Mouse (Mus musculus): Measurements from ENCODE around the gene Rnd1. TPM values are rescaled to one million over a fixed set of nuclear protein-coding genes. Genes with fewer than 3 reads are reported as not detected.
A peak's percentile ranks its signal among the peaks of the same experiment; 100 is the strongest.

Gene Rnd1
- total and polyA plus RNA-seq, 2 experiments from 2014 or later: 24.1 to 34.1 TPM

- no peak overlapping the region for H3K9ac ChIP-seq
- WGBS: 91% methylated on average over 15 of the region's 15 CpGs
- no peak for DNase-seq
Observed at GRCm38 (mm10) chr15:98651431-98651830, 25.8 kb downstream of the Rnd1 start.

GRCm38 (mm10) chr15:98648071-98648470 lies 29.2 kb downstream of the Rnd1 start:
- Histone ChIP-seq H3K9me3 (ENCODE audit: low read length) (no peaks in the 10 kb centered on the region), H3K9ac (no peak overlapping the region), H3K36me3 (ENCODE audit: insufficient read depth) (peaks cover 98% of the 10 kb centered on the region), H3K27me3 (ENCODE audit: insufficient read depth, low read length) (no peaks in the 10 kb centered on the region), H3K4me2 (ENCODE audit: low read depth) (no peak overlapping the region), H3K27ac (ENCODE audit: low read depth, low read length) (no peak overlapping the region), H3K4me3 (ENCODE audit: low read depth, low read length) (no peak overlapping the region), H3K4me1 (ENCODE audit: insufficient read depth) (no peaks in the 10 kb centered on the region)
- 84% methylated on average over 3 of the region's 3 CpGs for WGBS
- DNase-seq: peak; percentile 49
- peak; percentile 24; the same call in 1 of the 2 replicates for ATAC-seq
- TF ChIP-seq CTCF (IDR thresholded peaks at IDR 0.05; ENCODE audit: low read depth): no peak

More at GRCm38 (mm10) chr15:98651431-98651830, 25.8 kb downstream of the Rnd1 start:
- Histone ChIP-seq H3K4me2 (ENCODE audit: low read depth) (no peak overlapping the region), H3K4me3 (ENCODE audit: low read depth, low read length) (no peak overlapping the region), H3K36me3 (ENCODE audit: insufficient read depth) (peaks cover 93% of the 10 kb centered on the region), H3K27ac (ENCODE audit: low read depth, low read length) (no peak overlapping the region), H3K4me1 (ENCODE audit: insufficient read depth) (no peaks in the 10 kb centered on the region), H3K9me3 (ENCODE audit: low read length) (no peaks in the 10 kb centered on the region), H3K27me3 (ENCODE audit: insufficient read depth, low read length) (no peaks in the 10 kb centered on the region)
- TF ChIP-seq CTCF (IDR thresholded peaks at IDR 0.05; ENCODE audit: low read depth): no peak
- ATAC-seq: no peak

- DNase-seq: no peak
- Histone ChIP-seq H3K27me3 (ENCODE audit: insufficient read depth, low read length) (no peaks in the 10 kb centered on the region), H3K36me3 (ENCODE audit: insufficient read depth) (peaks cover 98% of the 10 kb centered on the region), H3K4me2 (ENCODE audit: low read depth) (no peak overlapping the region), H3K4me3 (ENCODE audit: low read depth, low read length) (no peak overlapping the region), H3K27ac (ENCODE audit: low read depth, low read length) (peak overlapping the region; percentile 21; the same call in 1 of the 2 replicates), H3K9ac (no peak overlapping the region), H3K9me3 (ENCODE audit: low read length) (no peaks in the 10 kb centered on the region), H3K4me1 (ENCODE audit: insufficient read depth) (no peaks in the 10 kb centered on the region)
- WGBS: 88% methylated on average over 10 of the region's 10 CpGs
- ATAC-seq: no peak
- TF ChIP-seq CTCF (IDR thresholded peaks at IDR 0.05; ENCODE audit: low read depth): no peak
Observed at GRCm38 (mm10) chr15:98647308-98647707, 30.0 kb downstream of the Rnd1 start.

- WGBS: 77% methylated on average over 8 of the region's 8 CpGs
- no peak for DNase-seq
- H3K4me2 ChIP-seq (ENCODE audit: low read depth): no peak overlapping the region
- no peak; the same call in 1 of the 2 replicates for ATAC-seq
- H3K9me3 ChIP-seq (ENCODE audit: low read length): no peaks in the 10 kb centered on the region
- H3K36me3 ChIP-seq (ENCODE audit: insufficient read depth): peaks cover 98% of the 10 kb centered on the region
- 0 out of 2 replicates have a peak overlapping the region, but pooled peaks have one; percentile 21 for H3K27ac ChIP-seq (ENCODE audit: low read depth, low read length)
- no peak for TF ChIP-seq CTCF (IDR thresholded peaks at IDR 0.05; ENCODE audit: low read depth)
- no peak overlapping the region for H3K9ac ChIP-seq
- no peaks in the 10 kb centered on the region for H3K27me3 ChIP-seq (ENCODE audit: insufficient read depth, low read length)
- no peak overlapping the region for H3K4me3 ChIP-seq (ENCODE audit: low read depth, low read length)
- H3K4me1 ChIP-seq (ENCODE audit: insufficient read depth): no peaks in the 10 kb centered on the region
Observed at GRCm38 (mm10) chr15:98646737-98647136, 30.5 kb downstream of the Rnd1 start.

GRCm38 (mm10) chr15:98645057-98646026 lies 31.9 kb downstream of the Rnd1 start:
- 88% methylated on average over 24 of the region's 24 CpGs for WGBS
- ATAC-seq: no peak

GRCm38 (mm10) chr15:98644406-98644805 lies 32.9 kb downstream of the Rnd1 start:
- DNase-seq: no peak
- no peak for ATAC-seq

More at GRCm38 (mm10) chr15:98645057-98646026, 31.9 kb downstream of the Rnd1 start:
- Histone ChIP-seq H3K27me3 (ENCODE audit: insufficient read depth, low read length) (no peaks in the 10 kb centered on the region), H3K9me3 (ENCODE audit: low read length) (no peaks in the 10 kb centered on the region), H3K4me2 (ENCODE audit: low read depth) (no peak overlapping the region), H3K4me1 (ENCODE audit: insufficient read depth) (no peaks in the 10 kb centered on the region), H3K36me3 (ENCODE audit: insufficient read depth) (peaks cover 98% of the 10 kb centered on the region), H3K27ac (ENCODE audit: low read depth, low read length) (no peak overlapping the region), H3K4me3 (ENCODE audit: low read depth, low read length) (no peak overlapping the region), H3K9ac (no peak overlapping the region)
- DNase-seq: no peak
- TF ChIP-seq CTCF (IDR thresholded peaks at IDR 0.05; ENCODE audit: low read depth): no peak

GRCm38 (mm10) chr15:98640157-98640556 lies 37.1 kb downstream of the Rnd1 start:
- no peak overlapping the region for H3K4me3 ChIP-seq (ENCODE audit: low read depth, low read length)
- DNase-seq (no peak), ATAC-seq (no peak)
- no peak overlapping the region for H3K9ac ChIP-seq
- H3K27ac ChIP-seq (ENCODE audit: low read depth, low read length): no peak overlapping the region
- no peak overlapping the region for H3K4me2 ChIP-seq (ENCODE audit: low read depth)
- peaks cover 58% of the 10 kb centered on the region for H3K36me3 ChIP-seq (ENCODE audit: insufficient read depth)
- H3K27me3 ChIP-seq (ENCODE audit: insufficient read depth, low read length): no peaks in the 10 kb centered on the region
- 31% methylated on average over 8 of the region's 8 CpGs for WGBS
- no peak for TF ChIP-seq CTCF (IDR thresholded peaks at IDR 0.05; ENCODE audit: low read depth)
- H3K4me1 ChIP-seq (ENCODE audit: insufficient read depth): peaks cover 13% of the 10 kb centered on the region; the same call in 1 of the 2 replicates
- H3K9me3 ChIP-seq (ENCODE audit: low read length): no peaks in the 10 kb centered on the region

More at GRCm38 (mm10) chr15:98644406-98644805, 32.9 kb downstream of the Rnd1 start:
- 87% methylated on average over 12 of the region's 12 CpGs for WGBS
- Histone ChIP-seq H3K27ac (ENCODE audit: low read depth, low read length) (no peak overlapping the region), H3K4me2 (ENCODE audit: low read depth) (no peak overlapping the region), H3K9me3 (ENCODE audit: low read length) (no peaks in the 10 kb centered on the region), H3K27me3 (ENCODE audit: insufficient read depth, low read length) (no peaks in the 10 kb centered on the region), H3K36me3 (ENCODE audit: insufficient read depth) (peaks cover 98% of the 10 kb centered on the region), H3K9ac (no peak overlapping the region), H3K4me3 (ENCODE audit: low read depth, low read length) (no peak overlapping the region), H3K4me1 (ENCODE audit: insufficient read depth) (no peaks in the 10 kb centered on the region)
- TF ChIP-seq CTCF (IDR thresholded peaks at IDR 0.05; ENCODE audit: low read depth): no peak

Data from forebrain, postnatal 0 days (tissue).